Mouse (Mus musculus): Measurements from ENCODE around the gene B4gat1. TPM values are rescaled to one million over a fixed set of nuclear protein-coding genes. Genes with fewer than 3 reads are reported as not detected.
"Not testable (repeated sequence)": the region's sequence is repeated elsewhere in the genome, so short reads cannot be mapped to it uniquely, and the experiment has no call there.

Gene B4gat1
- 52.9 and 54.3 TPM in 2 replicates for polyA plus RNA-seq (2015; fragmentation: Nextera tagmentation; extraction: Ambion mirVana)

DNA sequence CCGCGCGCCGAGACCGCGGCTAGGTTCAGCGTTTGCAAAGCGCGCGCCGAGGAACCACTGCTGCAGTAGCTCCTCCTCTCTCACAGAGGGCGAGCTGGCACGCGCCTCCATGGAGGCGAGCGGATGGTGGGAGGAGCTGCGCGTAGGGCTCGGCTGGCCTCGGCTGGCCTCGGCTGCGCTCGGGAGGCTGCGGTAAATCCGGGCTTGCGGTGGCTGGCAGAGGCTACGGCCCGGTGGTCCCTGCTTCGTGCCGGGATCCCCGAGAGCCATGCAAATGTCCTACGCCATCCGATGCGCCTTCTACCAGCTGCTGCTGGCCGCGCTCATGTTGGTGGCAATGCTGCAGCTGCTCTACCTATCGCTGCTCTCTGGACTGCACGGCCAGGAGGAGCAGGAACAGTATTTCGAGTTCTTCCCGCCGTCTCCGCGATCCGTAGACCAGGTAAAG is at the start of gene B4gat1, which contains the start of gene AC124502.3:
Gene B4gat1 (plus strand): TSS at position 118 of the 448 bp plus-strand sequence.
Gene AC124502.3 (plus strand): TSS at position 183 of the 448 bp plus-strand sequence.
- H3K27me3 ChIP-seq, result no peaks in the 10 kb centered on the region
- peak within 1 kb of the TSS; percentile 98 for H3K4me2 ChIP-seq (replicated peaks)
- WGBS, result 0% methylated on average over 44 of the region's 44 CpGs
- H3K36me3 ChIP-seq, result peaks cover 12% of the 10 kb centered on the region
- H3K9ac ChIP-seq (replicated peaks), result peak within 1 kb of the TSS; percentile 94
- peaks cover 36% of the 10 kb centered on the region for H3K4me1 ChIP-seq (replicated peaks)
- H3K4me3 ChIP-seq (replicated peaks), result peak within 1 kb of the TSS; percentile 81
- ATAC-seq, result peak; percentile 91
- H3K27ac ChIP-seq, result peak within 1 kb of the TSS; percentile 90
- H3K9me3 ChIP-seq, result no peaks in the 10 kb centered on the region

GRCm38 (mm10) chr19:4989013-4989412 is 49.6 kb upstream of the B4gat1 start:
- no peak for ATAC-seq
- no peak overlapping the region for H3K27ac ChIP-seq
- peaks cover 99% of the 10 kb centered on the region for H3K27me3 ChIP-seq
- peaks cover 29% of the 10 kb centered on the region for H3K4me1 ChIP-seq (replicated peaks)
- peak overlapping the region; percentile 70 for H3K4me2 ChIP-seq (replicated peaks)
- WGBS, result 3% methylated on average over 13 of the region's 13 CpGs
- peaks cover 12% of the 10 kb centered on the region for H3K36me3 ChIP-seq
- H3K9ac ChIP-seq (replicated peaks), result peak overlapping the region; percentile 71
- peak overlapping the region; percentile 49 for H3K4me3 ChIP-seq (replicated peaks)
- H3K9me3 ChIP-seq, result no peaks in the 10 kb centered on the region

GRCm38 (mm10) chr19:4989434-4990255 is 49.0 kb upstream of the B4gat1 start:
- H3K27me3 ChIP-seq, result peaks cover 97% of the 10 kb centered on the region
- H3K9ac ChIP-seq (replicated peaks), result peak overlapping the region; percentile 71
- H3K4me1 ChIP-seq (replicated peaks), result peaks cover 34% of the 10 kb centered on the region
- H3K4me2 ChIP-seq (replicated peaks), result peak overlapping the region; percentile 70
- H3K27ac ChIP-seq, result peak overlapping the region; percentile 61
- peaks cover 12% of the 10 kb centered on the region for H3K36me3 ChIP-seq
- ATAC-seq, result peak; percentile 84
- no peaks in the 10 kb centered on the region for H3K9me3 ChIP-seq
- WGBS, result 16% methylated on average over 47 of the region's 47 CpGs
- H3K4me3 ChIP-seq (replicated peaks), result peak overlapping the region; percentile 49

- WGBS, result 19% methylated on average over 4 of the region's 4 CpGs
- ATAC-seq, result peak; percentile 31; the same call in 1 of the 2 replicates
- H3K27me3 ChIP-seq, result peaks cover 97% of the 10 kb centered on the region
Observed at GRCm38 (mm10) chr19:4990256-4990625, 48.4 kb upstream of the B4gat1 start, which contains the start of gene Npas4. Gene Npas4 (minus strand): TSS chr19:4990316.

GRCm38 (mm10) chr19:4990716-4991115 is 47.9 kb upstream of the B4gat1 start:
- H3K36me3 ChIP-seq, result peaks cover 12% of the 10 kb centered on the region
- peak overlapping the region; percentile 42 for H3K9ac ChIP-seq (replicated peaks)
- ATAC-seq, result peak; percentile 38
- peak overlapping the region; percentile 49 for H3K4me3 ChIP-seq (replicated peaks)
- H3K9me3 ChIP-seq, result no peaks in the 10 kb centered on the region
- peaks cover 97% of the 10 kb centered on the region for H3K27me3 ChIP-seq
- peaks cover 37% of the 10 kb centered on the region for H3K4me1 ChIP-seq (replicated peaks)
- WGBS, result under 1% methylated on average over 22 of the region's 22 CpGs
- H3K27ac ChIP-seq, result 0 out of 2 replicates have a peak overlapping the region, but pooled peaks have one; percentile 61
- peak overlapping the region; percentile 70 for H3K4me2 ChIP-seq (replicated peaks)

More at GRCm38 (mm10) chr19:4990256-4990625, 48.4 kb upstream of the B4gat1 start, which contains the start of gene Npas4:
- Histone ChIP-seq H3K9me3 (no peaks in the 10 kb centered on the region), H3K4me3 (replicated peaks) (peak within 1 kb of the TSS; percentile 49), H3K9ac (replicated peaks) (peak within 1 kb of the TSS; percentile 71), H3K4me1 (replicated peaks) (peaks cover 37% of the 10 kb centered on the region), H3K4me2 (replicated peaks) (peak within 1 kb of the TSS; percentile 70), H3K36me3 (peaks cover 12% of the 10 kb centered on the region), H3K27ac (peak within 1 kb of the TSS; percentile 61)

DNA sequence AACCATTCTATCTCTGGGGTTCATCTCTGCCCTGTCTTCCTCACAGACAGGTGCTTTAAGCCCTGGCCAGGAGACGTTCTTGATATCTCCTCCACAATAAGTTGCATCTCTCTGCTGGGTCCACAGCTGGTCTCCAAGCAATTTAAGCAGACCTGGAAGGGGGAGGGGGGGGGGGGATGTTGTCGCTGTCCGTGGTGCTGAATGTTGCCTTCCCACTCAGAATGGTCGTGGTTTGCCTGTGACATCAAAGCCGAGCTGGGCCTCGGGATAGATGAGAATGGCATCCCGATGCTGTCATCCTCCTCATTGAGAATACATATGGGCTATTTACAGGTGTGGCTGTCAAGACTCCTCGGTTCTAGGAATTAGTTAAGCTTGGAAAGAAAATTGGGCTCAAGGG is 46.3 kb upstream of the B4gat1 start:
- Histone ChIP-seq H3K9me3 (no peaks in the 10 kb centered on the region), H3K4me3 (replicated peaks) (no peak overlapping the region), H3K27me3 (peaks cover 88% of the 10 kb centered on the region), H3K36me3 (no peaks in the 10 kb centered on the region), H3K27ac (no peak overlapping the region), H3K4me2 (replicated peaks) (no peak overlapping the region), H3K4me1 (replicated peaks) (peaks cover 39% of the 10 kb centered on the region), H3K9ac (replicated peaks) (no peak overlapping the region)
- no peak for ATAC-seq
- 26% methylated on average over 8 of the region's 8 CpGs for WGBS

GRCm38 (mm10) chr19:4992904-4993303 is 45.7 kb upstream of the B4gat1 start:
- peaks cover 85% of the 10 kb centered on the region for H3K27me3 ChIP-seq
- H3K9ac ChIP-seq (replicated peaks), result no peak overlapping the region
- H3K27ac ChIP-seq, result no peak overlapping the region
- no peak for ATAC-seq
- H3K4me1 ChIP-seq (replicated peaks), result peaks cover 43% of the 10 kb centered on the region
- H3K4me3 ChIP-seq (replicated peaks), result no peak overlapping the region
- H3K9me3 ChIP-seq, result no peaks in the 10 kb centered on the region
- no peaks in the 10 kb centered on the region for H3K36me3 ChIP-seq
- no peak overlapping the region for H3K4me2 ChIP-seq (replicated peaks)
- WGBS, result 6% methylated on average over 9 of the region's 9 CpGs

GRCm38 (mm10) chr19:4994043-4994442 is 44.6 kb upstream of the B4gat1 start:
- no peak overlapping the region for H3K9ac ChIP-seq (replicated peaks)
- no peaks in the 10 kb centered on the region for H3K36me3 ChIP-seq
- H3K27me3 ChIP-seq, result peaks cover 74% of the 10 kb centered on the region
- ATAC-seq, result no peak
- no peaks in the 10 kb centered on the region for H3K9me3 ChIP-seq
- 57% methylated on average over 5 of the region's 5 CpGs for WGBS
- H3K4me2 ChIP-seq (replicated peaks), result no peak overlapping the region
- no peak overlapping the region for H3K27ac ChIP-seq
- peaks cover 43% of the 10 kb centered on the region for H3K4me1 ChIP-seq (replicated peaks)
- H3K4me3 ChIP-seq (replicated peaks), result no peak overlapping the region

DNA sequence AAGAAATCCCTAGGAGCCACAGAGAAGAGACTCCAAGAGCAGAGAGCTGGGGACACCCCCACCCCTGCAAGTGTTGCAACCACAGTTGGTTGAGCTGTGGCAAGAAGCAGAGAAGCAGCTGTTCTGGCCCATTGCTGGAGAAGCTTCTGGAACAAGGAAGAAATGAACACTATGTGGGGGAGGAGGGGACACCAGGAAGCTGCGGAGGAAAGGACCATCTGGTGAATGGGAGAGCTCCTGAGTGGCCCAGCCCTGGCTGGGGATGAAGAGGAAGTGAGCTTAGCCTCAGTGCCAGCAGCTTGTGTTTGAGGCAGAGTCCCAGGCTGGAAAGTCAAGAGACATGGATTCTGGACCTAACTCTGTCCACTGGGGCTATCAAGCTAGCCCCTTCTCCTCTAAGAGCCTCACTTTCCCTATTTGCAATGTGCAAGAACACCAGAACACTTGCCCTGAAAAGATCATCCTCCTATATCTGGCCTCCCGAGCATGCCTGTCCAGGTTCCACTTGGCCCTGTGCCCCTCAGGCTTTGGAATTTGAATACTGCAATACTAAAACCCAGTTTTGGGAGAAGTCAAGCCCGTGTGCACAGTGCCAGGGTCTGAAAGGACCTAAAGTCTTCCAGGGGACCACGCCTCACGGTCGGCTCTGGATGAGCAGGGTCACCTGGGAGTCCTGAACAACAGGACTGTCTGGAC is 39.0 kb upstream of the B4gat1 start:
- Histone ChIP-seq H3K9ac (replicated peaks) (no peak overlapping the region), H3K4me1 (replicated peaks) (peaks cover 29% of the 10 kb centered on the region), H3K9me3 (no peaks in the 10 kb centered on the region), H3K36me3 (no peaks in the 10 kb centered on the region), H3K4me2 (replicated peaks) (0 out of 2 replicates have a peak overlapping the region, but pooled peaks have one; percentile 11), H3K27ac (no peak overlapping the region), H3K4me3 (replicated peaks) (no peak overlapping the region), H3K27me3 (peaks cover 29% of the 10 kb centered on the region; the same call in 1 of the 2 replicates)
- 73% methylated on average over 6 of the region's 6 CpGs for WGBS
- no peak for ATAC-seq

- Histone ChIP-seq H3K27ac (peak overlapping the region; percentile 92), H3K4me2 (replicated peaks) (peak overlapping the region; percentile 64), H3K27me3 (peaks cover 15% of the 10 kb centered on the region; the same call in 1 of the 2 replicates), H3K9me3 (peaks cover 4% of the 10 kb centered on the region; the same call in 1 of the 2 replicates), H3K4me3 (replicated peaks) (peak overlapping the region; percentile 37), H3K4me1 (replicated peaks) (peaks cover 26% of the 10 kb centered on the region), H3K36me3 (no peaks in the 10 kb centered on the region), H3K9ac (replicated peaks) (peak overlapping the region; percentile 67)
- peak; percentile 98 for ATAC-seq
- under 1% methylated on average over 39 of the region's 39 CpGs for WGBS
Observed at GRCm38 (mm10) chr19:5001666-5002406, 36.8 kb upstream of the B4gat1 start.

DNA sequence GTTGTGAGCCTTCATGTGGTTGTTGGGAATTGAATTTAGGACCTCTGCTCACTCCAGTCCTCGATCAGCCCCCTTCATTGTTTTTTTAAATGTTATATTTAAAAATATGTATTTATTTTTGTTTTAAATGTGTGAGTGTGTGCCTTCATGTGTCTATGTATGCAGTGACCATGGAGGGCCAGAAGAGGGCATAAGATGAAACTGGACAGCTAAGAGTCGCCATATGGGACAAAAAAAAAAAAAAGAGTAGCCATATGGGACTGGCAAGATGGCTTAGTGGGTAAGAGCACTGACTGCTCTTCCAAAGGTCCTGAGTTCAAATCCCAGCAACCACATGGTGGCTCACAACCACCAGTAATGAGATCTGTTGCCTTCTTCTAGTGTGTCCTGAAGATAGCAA is 35.0 kb upstream of the B4gat1 start:
- H3K4me2 ChIP-seq (replicated peaks); H3K27me3 ChIP-seq; H3K9ac ChIP-seq (replicated peaks); ATAC-seq; H3K27ac ChIP-seq; H3K9me3 ChIP-seq; H3K4me3 ChIP-seq (replicated peaks); H3K36me3 ChIP-seq: not testable (repeated sequence)
- 64% methylated on average over 2 of the region's 2 CpGs for WGBS
- H3K4me1 ChIP-seq (replicated peaks), result peaks cover 14% of the 10 kb centered on the region
